Mouse (Mus musculus) embryonic facial prominence, embryonic 10.5 days (tissue): ENCODE measurements around the gene Dcaf4. TPM values are rescaled to one million over a fixed set of nuclear protein-coding genes. Genes with fewer than 3 reads are reported as not detected.

ENCODE experiments used
- DNase-seq: peaks from one replicate; pipeline ENCODE4 v3.0.0-alpha.2; 2017; ENCODE audit warnings: low spot score
- H3K27ac ChIP-seq: fragments of 300-500 bp; sonication (generic); replicated peaks from 2 replicates; pipeline ENCODE4 v1.5.1; 2016; ENCODE audit warnings: mild to moderate bottlenecking
- H3K27me3 ChIP-seq: fragments of 300-500 bp; sonication (generic); replicated peaks from 2 replicates; pipeline ENCODE4 v1.6.1; 2016; ENCODE audit warnings: low read depth, mild to moderate bottlenecking; ENCODE audit not compliant: poor library complexity, severe bottlenecking
- H3K36me3 ChIP-seq: fragments of 300-500 bp; sonication (generic); replicated peaks from 2 replicates; pipeline ENCODE4 v1.6.1; 2016; ENCODE audit warnings: mild to moderate bottlenecking, moderate library complexity
- H3K4me1 ChIP-seq: fragments of 300-500 bp; sonication (generic); 2 replicates; pipeline ENCODE4 v1.6.1; 2016
- H3K4me3 ChIP-seq: fragments of 300-500 bp; sonication (generic); 2 replicates; pipeline ENCODE4 v1.5.1; 2016; ENCODE audit warnings: mild to moderate bottlenecking, moderate library complexity
- H3K9me3 ChIP-seq: fragments of 300-500 bp; sonication (generic); 2 replicates; pipeline ENCODE4 v1.6.1; 2016; ENCODE audit warnings: mild to moderate bottlenecking
- WGBS: fragments of 180-500 bp; shearing (Covaris S2); methylation state at CpG from one replicate; pipeline ENCODE4 v1.1.7; 2016; 5-methylcytosine and 5-hydroxymethylcytosine counted together
- polyA plus RNA-seq: library from polyadenylated mRNA; unstranded; fragments of >200 nt; fragmentation: Nextera tagmentation; extraction: Ambion mirVana; gene quantifications from 2 replicates; pipeline ENCODE4 v1.2.1, GENCODE M21; 2016

Gene Dcaf4
- polyA plus RNA-seq, 1 experiment from 2014 or later, result 30.1 TPM

DNA sequence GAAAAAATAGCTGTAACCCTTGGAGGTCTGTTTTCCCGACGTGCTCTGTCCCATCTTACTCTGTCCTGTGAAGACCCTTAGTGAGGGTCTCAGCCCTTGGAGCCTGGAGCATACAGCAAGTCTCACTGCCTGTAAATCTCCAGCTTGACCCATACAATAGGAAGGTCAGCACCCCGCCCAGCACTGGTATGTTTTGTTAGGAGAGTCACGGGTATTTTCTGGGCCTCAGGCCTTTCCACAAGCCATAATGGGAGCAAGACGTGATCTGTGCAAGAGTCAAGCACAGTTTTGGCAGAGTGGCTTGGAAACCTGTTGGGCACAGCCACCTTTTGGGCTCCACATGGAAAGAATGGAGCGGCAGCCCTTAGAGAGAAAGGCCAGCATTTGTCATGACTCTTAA is 7.5 kb downstream of the Dcaf4 start:
- Histone ChIP-seq H3K4me3 (no peak overlapping the region), H3K27ac (peak overlapping the region; percentile 25; the same call in 1 of the 2 replicates), H3K4me1 (peaks cover 53% of the 10 kb centered on the region), H3K36me3 (peaks cover 38% of the 10 kb centered on the region), H3K27me3 (no peaks in the 10 kb centered on the region), H3K9me3 (no peaks in the 10 kb centered on the region)
- 48% methylated on average over 6 of the region's 6 CpGs for WGBS
- DNase-seq, result peak; percentile 27

GRCm38 (mm10) chr12:83528665-83529064 is 8.4 kb downstream of the Dcaf4 start:
- no peak for DNase-seq
- 90% methylated on average over 5 of the region's 5 CpGs for WGBS

GRCm38 (mm10) chr12:83531992-83532391 is 11.7 kb downstream of the Dcaf4 start:
- H3K27me3 ChIP-seq, result no peaks in the 10 kb centered on the region
- WGBS, result 91% methylated on average over 6 of the region's 6 CpGs
- no peak for DNase-seq
- H3K27ac ChIP-seq, result peak overlapping the region; percentile 30; the same call in 1 of the 2 replicates
- no peak overlapping the region for H3K4me3 ChIP-seq
- H3K4me1 ChIP-seq, result peaks cover 24% of the 10 kb centered on the region
- H3K9me3 ChIP-seq, result no peaks in the 10 kb centered on the region
- peaks cover 72% of the 10 kb centered on the region for H3K36me3 ChIP-seq

More at GRCm38 (mm10) chr12:83528665-83529064, 8.4 kb downstream of the Dcaf4 start:
- Histone ChIP-seq H3K36me3 (peaks cover 44% of the 10 kb centered on the region), H3K27me3 (no peaks in the 10 kb centered on the region), H3K4me3 (no peak overlapping the region), H3K9me3 (no peaks in the 10 kb centered on the region), H3K27ac (no peak overlapping the region), H3K4me1 (peaks cover 46% of the 10 kb centered on the region)

- no peak for DNase-seq
- H3K27ac ChIP-seq, result no peak overlapping the region
- peaks cover 78% of the 10 kb centered on the region for H3K36me3 ChIP-seq
- no peak overlapping the region for H3K4me3 ChIP-seq
- WGBS, result 91% methylated on average over 3 of the region's 3 CpGs
- no peaks in the 10 kb centered on the region for H3K27me3 ChIP-seq
- no peaks in the 10 kb centered on the region for H3K9me3 ChIP-seq
- H3K4me1 ChIP-seq, result peaks cover 14% of the 10 kb centered on the region
Measured at GRCm38 (mm10) chr12:83532966-83533365, 12.7 kb downstream of the Dcaf4 start.

GRCm38 (mm10) chr12:83534190-83534589 is 13.9 kb downstream of the Dcaf4 start:
- DNase-seq, result no peak
- H3K36me3 ChIP-seq, result peaks cover 83% of the 10 kb centered on the region
- 82% methylated on average over 3 of the region's 3 CpGs for WGBS
- peaks cover 12% of the 10 kb centered on the region for H3K4me1 ChIP-seq
- H3K27ac ChIP-seq, result no peak overlapping the region
- H3K27me3 ChIP-seq, result no peaks in the 10 kb centered on the region
- no peak overlapping the region for H3K4me3 ChIP-seq
- no peaks in the 10 kb centered on the region for H3K9me3 ChIP-seq

- no peak overlapping the region for H3K4me3 ChIP-seq
- H3K27ac ChIP-seq, result no peak overlapping the region
- 87% methylated on average over 11 of the region's 11 CpGs for WGBS
- peaks cover 12% of the 10 kb centered on the region for H3K4me1 ChIP-seq
- no peak for DNase-seq
- H3K36me3 ChIP-seq, result peaks cover 89% of the 10 kb centered on the region
- H3K9me3 ChIP-seq, result no peaks in the 10 kb centered on the region
- H3K27me3 ChIP-seq, result no peaks in the 10 kb centered on the region
Measured at GRCm38 (mm10) chr12:83535428-83535827, 15.2 kb downstream of the Dcaf4 start.

DNA sequence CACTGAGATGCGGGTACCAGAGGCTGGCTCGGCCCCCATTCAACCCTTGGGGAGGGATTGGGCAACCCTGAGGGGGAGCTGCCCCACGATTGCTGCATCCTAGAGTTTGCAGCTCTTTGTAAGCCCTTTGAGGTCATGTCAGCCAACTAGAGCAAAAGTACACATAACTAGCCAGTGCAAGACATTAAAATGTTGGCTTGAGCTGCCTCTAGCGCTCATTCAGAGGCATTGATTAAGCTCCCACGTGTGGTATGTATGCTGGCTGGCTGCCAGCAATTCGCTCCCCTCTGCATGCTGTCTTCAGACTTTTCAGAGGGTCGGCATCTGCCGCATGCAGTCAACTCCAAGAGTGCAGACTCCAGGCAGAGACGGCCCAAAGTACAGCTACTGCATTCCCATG is 15.8 kb downstream of the Dcaf4 start:
- peaks cover 92% of the 10 kb centered on the region for H3K36me3 ChIP-seq
- H3K4me1 ChIP-seq, result peaks cover 11% of the 10 kb centered on the region
- no peaks in the 10 kb centered on the region for H3K9me3 ChIP-seq
- 87% methylated on average over 9 of the region's 9 CpGs for WGBS
- no peak overlapping the region for H3K27ac ChIP-seq
- DNase-seq, result no peak
- no peaks in the 10 kb centered on the region for H3K27me3 ChIP-seq
- no peak overlapping the region for H3K4me3 ChIP-seq

DNA sequence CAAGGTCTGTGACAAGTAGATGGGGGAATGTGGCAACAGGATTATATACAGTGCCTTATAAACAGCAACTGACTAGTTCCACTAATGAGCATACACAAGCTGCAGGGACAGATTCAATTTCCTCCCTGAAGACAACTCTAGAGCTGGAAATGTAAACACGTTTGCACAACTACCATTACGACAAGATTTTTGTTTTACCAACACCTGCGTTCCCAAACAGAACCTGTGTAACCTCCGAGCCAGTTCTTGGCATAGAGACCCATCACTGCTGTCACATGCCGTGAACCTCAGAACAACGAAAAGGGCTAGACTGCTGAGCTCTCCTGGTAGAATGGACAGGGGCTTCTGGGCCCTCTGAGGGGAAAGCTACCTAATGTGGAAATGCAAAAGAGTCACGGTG is 23.7 kb downstream of the Dcaf4 start:
- WGBS, result 87% methylated on average over 7 of the region's 7 CpGs

DNA sequence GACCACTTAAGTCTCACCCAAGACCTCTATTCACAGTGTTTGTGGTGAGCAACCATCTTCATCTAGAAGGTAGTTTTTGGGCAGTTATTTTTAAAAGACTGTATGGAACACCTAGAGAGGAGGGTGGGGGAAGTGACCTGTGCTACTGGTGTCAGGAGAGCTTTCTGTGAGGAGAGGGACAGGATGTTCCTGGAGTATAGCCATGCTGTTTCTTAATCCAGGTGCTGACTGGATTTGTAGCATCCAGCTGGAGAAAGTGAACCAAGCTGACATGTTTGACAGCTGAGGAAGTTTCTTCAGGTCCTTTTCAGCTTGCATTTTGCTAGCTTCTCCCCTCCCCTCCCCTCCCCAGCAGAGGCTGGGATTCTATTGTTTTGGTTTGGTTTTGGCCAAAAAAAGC is 24.5 kb downstream of the Dcaf4 start:
- Histone ChIP-seq H3K27ac (no peak overlapping the region), H3K9me3 (no peaks in the 10 kb centered on the region), H3K36me3 (peaks cover 78% of the 10 kb centered on the region), H3K4me1 (0 out of 2 replicates have a peak, but pooled peaks cover 2% of the 10 kb centered on the region), H3K4me3 (no peak overlapping the region), H3K27me3 (no peaks in the 10 kb centered on the region)
- DNase-seq, result no peak

More for the DNA sequence above, 23.7 kb downstream of the Dcaf4 start:
- Histone ChIP-seq H3K27me3 (no peaks in the 10 kb centered on the region), H3K36me3 (peaks cover 78% of the 10 kb centered on the region), H3K27ac (no peak overlapping the region), H3K4me1 (no peaks in the 10 kb centered on the region), H3K9me3 (no peaks in the 10 kb centered on the region), H3K4me3 (no peak overlapping the region)
- no peak for DNase-seq

DNA sequence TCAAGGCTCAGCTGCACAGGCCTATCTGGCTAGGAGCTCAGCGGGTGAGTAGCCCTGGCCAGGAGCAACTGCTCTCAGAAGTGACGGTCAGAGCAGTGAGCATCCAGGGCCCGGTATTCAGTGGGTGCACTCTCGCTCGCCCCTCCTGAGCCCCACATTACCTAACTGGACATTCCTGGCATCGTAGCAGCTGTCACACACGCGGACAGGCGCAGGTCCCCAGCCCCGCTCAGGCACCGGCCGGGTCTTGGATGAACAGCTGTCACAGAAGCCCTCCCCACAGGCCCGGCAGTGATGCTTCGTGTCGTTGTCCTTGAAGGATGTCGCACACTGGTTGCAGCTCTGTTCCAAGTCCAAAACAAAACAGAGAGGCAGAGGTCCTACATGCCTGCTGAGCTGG is 31.0 kb downstream of the Dcaf4 start:
- Histone ChIP-seq H3K36me3 (peaks cover 97% of the 10 kb centered on the region), H3K27ac (no peak overlapping the region), H3K4me3 (no peak overlapping the region), H3K4me1 (0 out of 2 replicates have a peak, but pooled peaks cover 2% of the 10 kb centered on the region), H3K9me3 (no peaks in the 10 kb centered on the region), H3K27me3 (no peaks in the 10 kb centered on the region)
- DNase-seq, result no peak
- WGBS, result 94% methylated on average over 16 of the region's 16 CpGs

DNA sequence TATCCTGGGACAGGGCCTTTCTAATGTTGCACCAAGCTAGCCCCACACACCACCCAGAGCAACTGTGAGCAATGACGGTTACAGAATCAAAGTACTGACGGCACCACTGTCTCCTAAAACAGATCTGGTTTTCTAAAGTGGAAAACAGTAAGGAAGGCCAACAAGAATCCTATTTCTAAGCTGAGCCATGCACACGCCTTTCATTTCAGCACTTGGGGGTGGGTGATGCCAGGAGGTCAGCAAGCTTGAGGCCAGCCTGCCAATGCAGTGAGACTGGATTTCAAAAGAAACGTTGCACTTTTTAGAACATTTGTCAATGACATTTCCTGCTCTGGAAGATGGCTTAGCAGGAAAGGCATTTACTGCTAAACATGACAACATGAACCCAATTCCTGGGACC is 33.5 kb downstream of the Dcaf4 start:
- WGBS, result 85% methylated on average over 4 of the region's 4 CpGs
- peaks cover 99% of the 10 kb centered on the region for H3K36me3 ChIP-seq
- H3K9me3 ChIP-seq, result no peaks in the 10 kb centered on the region
- H3K27me3 ChIP-seq, result no peaks in the 10 kb centered on the region
- H3K4me3 ChIP-seq, result no peak overlapping the region
- DNase-seq, result no peak
- H3K4me1 ChIP-seq, result 0 out of 2 replicates have a peak, but pooled peaks cover 2% of the 10 kb centered on the region
- no peak overlapping the region for H3K27ac ChIP-seq

DNA sequence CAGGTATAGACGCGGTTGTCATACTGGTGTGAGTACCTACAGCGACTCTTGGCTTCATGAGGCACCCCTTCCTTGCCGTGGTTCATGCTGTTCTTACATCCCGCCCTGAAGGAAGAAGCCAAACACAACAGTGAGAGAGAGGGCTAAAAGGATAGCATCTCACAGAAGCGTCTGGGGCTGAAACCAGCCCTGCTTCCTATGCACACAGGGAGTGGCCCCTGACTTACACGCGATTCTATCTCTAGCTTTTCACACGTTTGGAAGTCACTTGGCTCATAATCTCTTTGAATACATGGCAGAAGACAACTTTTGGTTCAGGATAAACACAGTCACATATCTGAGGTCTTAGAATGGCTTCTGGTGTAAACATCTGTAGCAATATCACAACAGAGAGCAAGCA is 35.3 kb downstream of the Dcaf4 start:
- no peak for DNase-seq
- Histone ChIP-seq H3K27ac (no peak overlapping the region), H3K27me3 (no peaks in the 10 kb centered on the region), H3K4me3 (no peak overlapping the region), H3K4me1 (no peaks in the 10 kb centered on the region), H3K9me3 (no peaks in the 10 kb centered on the region), H3K36me3 (peaks cover 94% of the 10 kb centered on the region)
- 64% methylated on average over 9 of the region's 9 CpGs for WGBS

GRCm38 (mm10) chr12:83558496-83558895 is 38.2 kb downstream of the Dcaf4 start:
- WGBS, result 91% methylated on average over 7 of the region's 7 CpGs
- no peak overlapping the region for H3K27ac ChIP-seq
- no peaks in the 10 kb centered on the region for H3K27me3 ChIP-seq
- peaks cover 94% of the 10 kb centered on the region for H3K36me3 ChIP-seq
- H3K4me3 ChIP-seq, result no peak overlapping the region
- no peaks in the 10 kb centered on the region for H3K9me3 ChIP-seq
- no peak for DNase-seq
- H3K4me1 ChIP-seq, result no peaks in the 10 kb centered on the region

- no peak for DNase-seq
- Histone ChIP-seq H3K27me3 (no peaks in the 10 kb centered on the region), H3K4me1 (no peaks in the 10 kb centered on the region), H3K4me3 (no peak overlapping the region), H3K27ac (no peak overlapping the region), H3K36me3 (peaks cover 94% of the 10 kb centered on the region), H3K9me3 (no peaks in the 10 kb centered on the region)
- WGBS, result 73% methylated on average over 6 of the region's 6 CpGs
Measured at GRCm38 (mm10) chr12:83560189-83560588, 39.9 kb downstream of the Dcaf4 start.
